Mouse (Mus musculus): ENCODE data around the gene Myg1. TPM values are rescaled to one million over a fixed set of nuclear protein-coding genes. Genes with fewer than 3 reads are reported as not detected.
"Not testable (repeated sequence)": the region's sequence is repeated elsewhere in the genome, so short reads cannot be mapped to it uniquely, and the experiment has no call there.

Gene Myg1
- polyA plus RNA-seq, 1 experiment from 2014 or later, result 134 TPM

- Histone ChIP-seq H3K27ac (replicated peaks) (no peak overlapping the region), H3K36me3 (peaks cover 69% of the 10 kb centered on the region), H3K9me3 (replicated peaks) (no peaks in the 10 kb centered on the region), H3K27me3 (ENCODE audit: low read depth, poor library complexity, severe bottlenecking) (no peaks in the 10 kb centered on the region), H3K4me1 (peaks cover 15% of the 10 kb centered on the region), H3K4me3 (peak overlapping the region; percentile 85)
- 77% methylated on average over 12 of the region's 12 CpGs for WGBS
- DNase-seq (ENCODE audit: low spot score), result no peak
These were observed 6.6 kb upstream of the Myg1 start for GRCm38 (mm10) chr15:102324654-102325473.

GRCm38 (mm10) chr15:102326022-102326576 lies 5.4 kb upstream of the Myg1 start, which contains the start of gene Pfdn5:
Pfdn5 (plus strand) TSS chr15:102326116.
- Histone ChIP-seq H3K9me3 (replicated peaks) (no peaks in the 10 kb centered on the region), H3K4me1 (peaks cover 16% of the 10 kb centered on the region), H3K36me3 (peaks cover 69% of the 10 kb centered on the region), H3K4me3 (peak within 1 kb of the TSS; percentile 85), H3K27ac (replicated peaks) (peak within 1 kb of the TSS; percentile 89), H3K27me3 (ENCODE audit: low read depth, poor library complexity, severe bottlenecking) (no peaks in the 10 kb centered on the region)
- WGBS, result under 1% methylated on average over 40 of the region's 40 CpGs
- DNase-seq (ENCODE audit: low spot score), result peak; percentile 82

GRCm38 (mm10) chr15:102326892-102327291 lies 4.6 kb upstream of the Myg1 start:
- Histone ChIP-seq H3K36me3 (peaks cover 63% of the 10 kb centered on the region), H3K27me3 (ENCODE audit: low read depth, poor library complexity, severe bottlenecking) (no peaks in the 10 kb centered on the region), H3K4me1 (peaks cover 23% of the 10 kb centered on the region), H3K9me3 (replicated peaks) (no peaks in the 10 kb centered on the region), H3K27ac (replicated peaks) (0 out of 2 replicates have a peak overlapping the region, but pooled peaks have one; percentile 89), H3K4me3 (peak overlapping the region; percentile 85)
- no peak for DNase-seq (ENCODE audit: low spot score)
- WGBS, result 78% methylated on average over 8 of the region's 8 CpGs

- Histone ChIP-seq H3K4me1 (peaks cover 23% of the 10 kb centered on the region), H3K36me3 (peaks cover 92% of the 10 kb centered on the region), H3K9me3 (replicated peaks) (no peaks in the 10 kb centered on the region), H3K27ac (replicated peaks) (no peak overlapping the region), H3K4me3 (no peak overlapping the region), H3K27me3 (ENCODE audit: low read depth, poor library complexity, severe bottlenecking) (no peaks in the 10 kb centered on the region)
- no peak for DNase-seq (ENCODE audit: low spot score)
- 92% methylated on average over 8 of the region's 8 CpGs for WGBS
These were observed 3.7 kb downstream of the Myg1 start for GRCm38 (mm10) chr15:102335254-102335653.

- not testable (repeated sequence) for H3K27ac ChIP-seq (replicated peaks); H3K4me3 ChIP-seq; H3K27me3 ChIP-seq (ENCODE audit: low read depth, poor library complexity, severe bottlenecking); H3K9me3 ChIP-seq (replicated peaks)
- Histone ChIP-seq H3K4me1 (peaks cover 23% of the 10 kb centered on the region), H3K36me3 (peaks cover 90% of the 10 kb centered on the region)
- peak; percentile 37 for DNase-seq (ENCODE audit: low spot score)
- WGBS, result 93% methylated on average over 5 of the region's 5 CpGs
These were observed 4.4 kb downstream of the Myg1 start for GRCm38 (mm10) chr15:102335925-102336324.

GRCm38 (mm10) chr15:102336946-102337345 lies 5.4 kb downstream of the Myg1 start:
- 91% methylated on average over 4 of the region's 4 CpGs for WGBS
- Histone ChIP-seq H3K27me3 (ENCODE audit: low read depth, poor library complexity, severe bottlenecking) (no peaks in the 10 kb centered on the region), H3K9me3 (replicated peaks) (no peaks in the 10 kb centered on the region), H3K4me1 (peaks cover 15% of the 10 kb centered on the region), H3K4me3 (no peak overlapping the region), H3K36me3 (peaks cover 90% of the 10 kb centered on the region), H3K27ac (replicated peaks) (no peak overlapping the region)
- DNase-seq (ENCODE audit: low spot score), result no peak

GRCm38 (mm10) chr15:102339612-102340011 lies 8.1 kb downstream of the Myg1 start:
- no peak for DNase-seq (ENCODE audit: low spot score)
- Histone ChIP-seq H3K27me3 (ENCODE audit: low read depth, poor library complexity, severe bottlenecking) (no peaks in the 10 kb centered on the region), H3K27ac (replicated peaks) (no peak overlapping the region), H3K9me3 (replicated peaks) (no peaks in the 10 kb centered on the region), H3K4me1 (no peaks in the 10 kb centered on the region), H3K36me3 (peaks cover 88% of the 10 kb centered on the region), H3K4me3 (no peak overlapping the region)
- 73% methylated on average over 5 of the region's 5 CpGs for WGBS

GRCm38 (mm10) chr15:102341580-102341979 lies 10.1 kb downstream of the Myg1 start:
- Histone ChIP-seq H3K27ac (replicated peaks) (no peak overlapping the region), H3K36me3 (peaks cover 88% of the 10 kb centered on the region), H3K4me1 (no peaks in the 10 kb centered on the region), H3K9me3 (replicated peaks) (no peaks in the 10 kb centered on the region), H3K4me3 (no peak overlapping the region), H3K27me3 (ENCODE audit: low read depth, poor library complexity, severe bottlenecking) (no peaks in the 10 kb centered on the region)
- no peak for DNase-seq (ENCODE audit: low spot score)
- 12% methylated on average over 1 of the region's 1 CpGs for WGBS

GRCm38 (mm10) chr15:102344490-102344889 lies 13.0 kb downstream of the Myg1 start:
- H3K27ac ChIP-seq (replicated peaks), result no peak overlapping the region
- H3K9me3 ChIP-seq (replicated peaks), result no peaks in the 10 kb centered on the region
- 93% methylated on average over 3 of the region's 3 CpGs for WGBS
- DNase-seq (ENCODE audit: low spot score), result no peak
- peaks cover 3% of the 10 kb centered on the region for H3K4me1 ChIP-seq
- H3K27me3 ChIP-seq (ENCODE audit: low read depth, poor library complexity, severe bottlenecking), result no peaks in the 10 kb centered on the region
- no peak overlapping the region for H3K4me3 ChIP-seq
- peaks cover 76% of the 10 kb centered on the region for H3K36me3 ChIP-seq

GRCm38 (mm10) chr15:102346444-102346843 lies 14.9 kb downstream of the Myg1 start:
- H3K9me3 ChIP-seq (replicated peaks), result no peaks in the 10 kb centered on the region
- H3K36me3 ChIP-seq, result peaks cover 65% of the 10 kb centered on the region
- H3K4me1 ChIP-seq, result peaks cover 16% of the 10 kb centered on the region
- no peak overlapping the region for H3K4me3 ChIP-seq
- H3K27me3 ChIP-seq (ENCODE audit: low read depth, poor library complexity, severe bottlenecking), result no peaks in the 10 kb centered on the region
- no peak overlapping the region for H3K27ac ChIP-seq (replicated peaks)
- no peak for DNase-seq (ENCODE audit: low spot score)
- WGBS, result 83% methylated on average over 4 of the region's 4 CpGs

GRCm38 (mm10) chr15:102350138-102350941 lies 18.8 kb downstream of the Myg1 start, which contains the start of gene Aaas:
Aaas (minus strand) TSS chr15:102350771.
- H3K4me1 ChIP-seq, result peaks cover 24% of the 10 kb centered on the region
- peak; percentile 95 for DNase-seq (ENCODE audit: low spot score)
- WGBS, result under 1% methylated on average over 56 of the region's 56 CpGs

GRCm38 (mm10) chr15:102350942-102351291 lies 19.4 kb downstream of the Myg1 start:
- Histone ChIP-seq H3K4me3 (peak overlapping the region; percentile 80), H3K9me3 (replicated peaks) (no peaks in the 10 kb centered on the region), H3K36me3 (peaks cover 24% of the 10 kb centered on the region), H3K27me3 (ENCODE audit: low read depth, poor library complexity, severe bottlenecking) (0 out of 2 replicates have a peak, but pooled peaks cover 2% of the 10 kb centered on the region), H3K27ac (replicated peaks) (peak overlapping the region; percentile 90), H3K4me1 (peaks cover 29% of the 10 kb centered on the region)
- no peak for DNase-seq (ENCODE audit: low spot score)
- 12% methylated on average over 11 of the region's 11 CpGs for WGBS

More at GRCm38 (mm10) chr15:102350138-102350941, 18.8 kb downstream of the Myg1 start, which contains the start of gene Aaas:
- Histone ChIP-seq H3K9me3 (replicated peaks) (no peaks in the 10 kb centered on the region), H3K27ac (replicated peaks) (peak within 1 kb of the TSS; percentile 90), H3K4me3 (peak within 1 kb of the TSS; percentile 80), H3K36me3 (peaks cover 29% of the 10 kb centered on the region), H3K27me3 (ENCODE audit: low read depth, poor library complexity, severe bottlenecking) (no peaks in the 10 kb centered on the region)
